Mouse (Mus musculus): ENCODE results near the gene Rnft1. TPM values are rescaled to one million over a fixed set of nuclear protein-coding genes. Genes with fewer than 3 reads are reported as not detected.

Rnft1 gene
- total RNA-seq (2021) = 10 to 100 TPM; 37.1 to 39.0 TPM
- long read RNA-seq, experiment 1, full-length matches to known transcripts = 19 of 23 reads
- long read RNA-seq, experiment 1, partial matches to known transcripts = 3 of 23 reads
- long read RNA-seq, experiment 1, other reads (novel, unspliced or antisense) = 1 of 23 reads
- long read RNA-seq, experiment 2, full-length matches to known transcripts = 47 of 59 reads
- long read RNA-seq, experiment 2, partial matches to known transcripts = 4 of 59 reads
- long read RNA-seq, experiment 2, other reads (novel, unspliced or antisense) = 8 of 59 reads

DNA sequence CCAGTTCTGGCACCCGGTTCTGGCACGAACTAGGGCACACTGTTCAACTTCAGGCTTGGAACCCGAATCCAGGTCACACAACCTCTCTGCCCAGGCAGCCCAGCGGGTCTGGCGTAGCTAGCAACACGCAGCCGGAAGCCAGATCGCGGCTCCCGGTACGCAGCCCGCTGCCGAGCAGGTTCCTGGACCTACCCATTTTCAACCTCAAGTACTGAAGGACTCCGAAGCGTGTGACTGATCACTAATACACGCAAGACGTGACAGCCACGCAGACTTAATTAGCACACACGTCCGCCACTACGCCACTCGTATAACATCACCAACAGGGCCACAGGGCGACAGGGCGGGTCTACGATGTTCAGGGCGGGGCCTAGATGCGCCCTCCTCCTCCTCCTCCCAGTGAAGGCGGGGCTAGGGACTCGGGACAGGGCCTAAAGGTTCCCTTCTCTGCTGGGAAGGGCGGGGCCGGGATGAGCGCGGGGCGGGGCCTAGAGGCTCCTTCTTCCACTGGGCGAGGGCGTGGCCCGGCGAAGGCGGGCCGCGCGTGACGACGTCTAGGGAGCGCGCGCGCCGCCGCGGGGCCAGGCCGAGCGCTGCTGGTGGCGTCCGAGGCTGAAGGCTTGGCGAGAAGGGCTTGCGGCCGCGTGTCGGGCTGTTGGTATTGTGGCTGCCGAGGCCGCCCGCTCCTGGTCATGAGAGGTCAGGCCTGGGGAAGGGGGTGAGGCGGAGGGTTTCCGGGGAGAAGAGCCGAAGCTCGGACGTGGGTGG lies at the start of gene Rnft1:
TSS of gene Rnft1 (plus strand) at position 557 of the 768 bp plus-strand sequence.
- DNase-seq (ENCODE audit: low spot score in 2 of 2) = peak; percentile 93 to 98

DNA sequence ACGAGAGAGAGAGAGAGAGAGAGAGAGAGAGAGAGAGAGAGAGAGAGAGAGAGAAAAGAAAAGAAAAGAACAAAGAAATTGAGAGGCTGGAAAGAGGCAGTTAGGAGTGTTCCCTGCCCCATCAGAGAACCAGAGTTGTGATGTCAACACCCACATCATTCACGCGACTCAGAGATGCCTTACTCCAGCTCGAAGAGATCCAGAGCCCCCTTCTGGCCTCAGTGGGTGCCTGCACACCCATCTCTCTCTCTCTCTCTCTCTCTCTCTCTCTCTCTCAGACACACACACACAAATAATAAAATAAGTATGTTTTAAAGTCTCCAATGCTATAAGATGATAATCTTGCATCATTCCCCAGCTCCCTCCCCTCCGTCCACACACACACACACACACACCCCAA lies 47.6 kb upstream of the Rnft1 start:
- DNase-seq (ENCODE audit: low spot score in 2 of 2) = peak in 1 of 2 experiments; percentile 6

DNA sequence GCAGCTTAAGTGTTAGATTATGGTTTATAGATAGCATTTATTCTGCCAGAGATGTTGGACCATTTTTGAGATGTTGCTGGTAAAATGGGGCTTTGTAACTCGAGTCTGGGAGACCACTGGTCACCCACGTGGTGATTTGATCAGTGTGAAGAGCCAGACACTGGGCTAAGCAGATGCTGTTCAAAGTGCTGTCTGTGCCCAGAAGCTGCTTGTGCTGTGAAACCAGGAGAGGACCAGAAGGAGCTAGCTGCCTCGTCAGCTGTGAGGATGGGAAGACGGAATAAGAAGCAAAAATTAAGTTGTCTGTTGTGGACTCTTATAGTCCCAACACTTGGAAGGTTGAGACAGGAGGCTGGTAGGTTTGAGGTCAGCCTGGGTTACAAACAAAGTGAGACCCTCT lies 46.2 kb upstream of the Rnft1 start:
- no peak for DNase-seq (ENCODE audit: low spot score in 2 of 2)

DNA sequence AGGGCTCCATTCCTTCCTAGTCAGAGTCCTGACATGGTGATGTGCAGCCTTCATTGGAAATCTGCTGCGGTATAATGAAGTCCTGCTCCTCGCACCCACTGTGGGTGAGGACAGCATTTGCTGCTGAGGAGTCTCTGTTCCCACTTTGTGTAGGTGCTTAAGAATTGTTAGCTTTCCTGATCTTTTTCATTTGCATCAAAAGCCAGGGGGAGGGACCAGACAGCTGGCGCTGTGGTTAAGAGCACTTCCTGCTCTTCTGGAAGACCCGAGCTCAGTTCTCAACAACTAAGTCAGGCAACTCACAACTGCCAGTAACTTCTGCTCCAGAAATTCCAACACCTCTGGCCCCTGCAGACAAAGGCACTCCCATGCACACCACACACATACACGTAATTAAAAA lies 43.7 kb upstream of the Rnft1 start:
- no peak for DNase-seq (ENCODE audit: low spot score in 2 of 2)

DNA sequence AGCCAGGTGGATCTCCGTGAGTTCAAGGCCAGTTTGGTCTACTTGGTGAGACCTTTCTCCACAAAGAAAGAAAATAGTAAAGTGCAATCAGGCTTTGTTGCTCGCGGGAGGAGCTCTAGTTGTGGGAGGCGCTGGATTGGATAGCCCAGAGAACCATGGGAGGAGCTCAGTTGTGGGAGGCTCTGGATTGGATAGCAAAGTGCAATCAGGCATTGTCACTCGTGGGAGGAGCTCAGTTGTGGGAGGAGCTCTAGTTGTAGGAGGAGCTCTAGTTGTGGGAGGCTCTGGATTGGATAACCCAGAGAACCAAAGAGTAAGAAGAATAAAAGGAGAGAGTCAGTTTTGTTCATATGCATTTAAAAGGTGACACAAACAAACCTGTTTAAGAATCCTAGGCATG lies 30.5 kb upstream of the Rnft1 start:
- DNase-seq (ENCODE audit: low spot score in 2 of 2) = no peak

DNA sequence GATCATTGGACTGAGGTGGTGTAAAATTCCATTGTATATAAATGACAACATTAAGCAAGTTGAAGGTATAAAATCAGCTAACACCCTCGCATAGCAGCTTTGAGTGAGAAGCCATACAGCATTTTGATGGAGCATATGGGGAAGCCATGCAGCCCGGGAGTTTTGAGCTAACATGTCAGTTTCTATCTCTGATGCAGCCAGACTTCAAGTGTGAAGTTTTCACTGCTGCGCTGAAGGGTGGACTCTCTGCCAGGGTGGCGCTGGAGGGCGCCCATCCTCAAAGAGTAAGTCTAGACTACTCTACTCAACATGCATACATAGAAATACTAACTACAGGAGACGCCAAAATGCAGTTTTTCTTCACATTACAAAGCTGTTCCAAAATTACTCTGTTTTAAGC lies 26.9 kb upstream of the Rnft1 start:
- no peak for DNase-seq (ENCODE audit: low spot score in 2 of 2)

DNA sequence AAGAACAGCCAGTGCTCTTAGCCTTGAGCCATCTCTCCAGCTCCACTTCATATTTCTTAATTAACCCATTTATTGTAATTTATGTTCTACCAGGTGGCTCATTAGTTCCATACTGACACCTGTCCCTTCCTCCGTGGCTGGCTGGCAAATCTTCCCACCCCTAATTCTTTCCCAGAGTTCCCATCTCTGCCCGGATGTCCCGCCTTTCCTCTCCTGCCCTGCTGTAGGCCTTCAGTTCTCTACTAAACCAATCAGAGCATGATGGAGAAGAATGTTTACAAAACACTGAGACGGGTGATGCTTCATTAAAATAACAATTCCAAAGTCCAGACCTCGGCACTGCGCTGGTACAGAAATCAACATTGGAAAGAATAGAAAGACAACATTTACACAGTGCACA lies 25.6 kb upstream of the Rnft1 start:
- no peak for DNase-seq (ENCODE audit: low spot score in 2 of 2)

DNA sequence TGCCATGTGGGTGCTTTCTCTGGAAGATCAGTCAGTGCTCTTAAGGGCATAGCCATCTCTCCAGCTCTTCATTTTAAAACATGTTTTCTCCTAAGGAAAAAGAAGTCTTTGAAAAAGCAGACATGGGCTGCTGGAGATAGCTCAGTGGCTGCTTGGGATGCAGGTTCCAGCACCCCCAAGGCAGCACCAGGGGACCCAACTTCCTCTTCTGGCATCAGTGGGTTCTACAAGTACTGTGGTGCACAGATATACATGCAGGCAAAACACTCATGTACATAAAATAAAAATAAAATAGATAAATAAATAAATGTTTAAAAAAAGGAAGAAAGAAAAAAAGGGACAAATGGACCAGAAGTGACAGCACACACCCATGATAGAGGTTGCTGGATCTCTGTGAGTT lies 21.9 kb upstream of the Rnft1 start:
- DNase-seq (ENCODE audit: low spot score in 2 of 2) = no peak

DNA sequence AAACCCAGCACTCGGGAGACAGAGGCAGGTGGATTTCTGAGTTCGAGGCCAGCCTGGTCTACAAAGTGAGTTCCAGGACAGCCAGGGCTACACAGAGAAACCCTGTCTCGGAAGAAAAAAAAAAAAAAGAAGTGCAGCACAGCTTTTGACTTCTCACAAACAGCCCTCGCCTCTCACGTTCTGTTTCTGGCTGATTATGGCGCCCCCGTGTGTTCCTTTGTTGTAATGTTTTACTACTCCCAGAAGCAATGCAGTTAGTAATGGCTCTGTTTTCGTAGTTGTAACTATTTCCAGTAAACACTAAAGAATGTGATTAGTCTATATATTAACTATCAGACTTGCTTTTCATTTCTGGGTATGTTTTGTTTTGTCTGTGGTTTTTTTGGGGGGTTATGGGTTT lies 20.2 kb upstream of the Rnft1 start:
- DNase-seq (ENCODE audit: low spot score in 2 of 2) = peak; percentile 15 to 22

DNA sequence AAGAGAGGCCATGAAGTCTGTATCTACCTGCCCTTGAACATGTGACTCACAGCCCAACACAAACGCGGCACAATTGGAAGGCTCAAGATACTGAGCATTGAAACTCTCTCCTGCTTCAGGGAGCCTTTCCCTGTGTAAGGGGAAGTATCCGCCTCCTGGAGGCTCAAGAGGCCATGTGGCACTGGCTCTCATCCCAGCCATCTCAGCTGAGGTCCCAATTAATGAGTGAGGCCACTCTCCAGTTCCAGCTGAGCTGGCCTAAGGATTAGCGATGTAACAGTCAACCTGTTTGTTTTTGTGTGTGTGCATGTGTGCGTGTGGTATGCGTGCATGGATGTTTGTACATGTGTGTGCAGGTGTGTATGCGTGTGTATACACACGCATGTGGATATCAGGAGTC lies 16.1 kb upstream of the Rnft1 start:
- DNase-seq (ENCODE audit: low spot score in 2 of 2) = no peak

DNA sequence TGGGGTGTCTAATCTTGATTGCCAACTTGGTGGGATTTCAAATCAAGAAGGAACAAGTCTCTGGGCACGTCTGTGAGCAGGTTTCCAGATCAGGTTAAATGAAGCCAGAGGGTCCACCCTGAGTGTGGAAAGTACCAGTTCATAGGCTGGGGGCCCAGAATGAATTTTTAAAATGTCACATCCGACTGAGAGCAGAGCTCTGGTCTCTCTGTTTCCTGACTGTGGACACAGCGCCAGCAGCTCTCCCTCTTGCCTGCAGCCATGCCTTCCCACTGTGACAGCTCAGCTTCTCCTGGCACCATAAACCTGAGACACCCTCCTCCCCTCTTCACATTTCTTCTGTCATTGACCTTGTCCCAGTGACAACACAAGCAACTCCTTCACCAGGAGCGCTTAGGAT lies 15.5 kb upstream of the Rnft1 start:
- DNase-seq (ENCODE audit: low spot score in 2 of 2) = no peak

DNA sequence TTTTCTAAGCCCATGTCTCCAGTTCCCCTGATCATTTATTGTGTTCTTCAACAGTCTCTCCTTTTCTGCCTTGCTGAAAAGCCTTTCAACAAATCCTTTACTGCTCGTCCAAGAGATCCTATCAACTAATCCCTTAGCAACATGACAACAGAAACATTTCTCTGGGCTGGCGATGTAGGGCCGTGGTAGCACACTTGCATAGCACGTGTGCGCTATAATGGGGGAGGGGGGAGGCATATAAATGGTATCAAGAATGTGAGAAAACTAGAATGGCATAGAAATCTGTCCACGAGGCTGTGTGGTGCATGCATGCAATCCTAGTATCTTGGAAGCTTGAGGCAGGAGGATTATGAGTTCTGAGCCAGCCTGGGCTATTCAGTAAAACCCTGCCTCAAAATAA lies 12.7 kb upstream of the Rnft1 start:
- DNase-seq (ENCODE audit: low spot score in 2 of 2) = no peak

DNA sequence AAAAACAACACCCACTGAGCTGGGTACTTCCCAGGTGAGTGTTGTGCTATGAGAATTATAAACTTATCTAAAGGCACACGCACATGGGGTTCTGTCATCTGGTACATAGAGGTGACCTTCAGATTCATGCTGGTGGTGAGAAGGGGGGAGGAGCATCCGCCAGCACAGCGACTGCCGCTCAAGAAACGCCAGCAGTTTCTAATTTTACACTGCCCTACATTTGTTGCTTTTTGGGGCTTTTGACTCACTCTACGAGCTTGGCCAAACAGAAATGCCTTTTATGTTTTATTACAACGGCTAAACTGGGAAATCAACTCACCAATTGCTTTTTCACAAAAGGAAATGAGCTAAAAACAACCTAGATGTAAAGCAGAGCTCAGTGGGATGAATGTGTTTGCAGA lies 11.7 kb upstream of the Rnft1 start:
- DNase-seq (ENCODE audit: low spot score in 2 of 2) = no peak

DNA sequence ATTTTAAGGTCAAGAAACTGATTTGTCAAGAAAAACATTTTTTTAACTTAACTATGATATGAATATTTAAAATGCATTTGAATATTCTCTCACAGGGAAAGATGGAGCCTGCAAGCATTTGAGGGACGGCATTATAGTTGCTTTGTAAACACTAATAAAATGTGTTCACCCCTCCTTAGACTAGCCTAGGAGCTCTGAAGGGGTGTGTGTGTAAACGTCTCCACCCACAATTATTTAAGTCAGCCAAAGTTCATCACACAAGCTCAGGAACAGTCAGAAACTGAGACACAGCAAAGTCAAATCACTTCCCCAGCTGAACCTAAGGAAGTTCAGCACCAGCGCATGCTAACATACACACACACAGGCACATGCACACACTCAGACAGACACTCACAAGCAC lies 10.9 kb upstream of the Rnft1 start:
- DNase-seq (ENCODE audit: low spot score in 2 of 2) = no peak

DNA sequence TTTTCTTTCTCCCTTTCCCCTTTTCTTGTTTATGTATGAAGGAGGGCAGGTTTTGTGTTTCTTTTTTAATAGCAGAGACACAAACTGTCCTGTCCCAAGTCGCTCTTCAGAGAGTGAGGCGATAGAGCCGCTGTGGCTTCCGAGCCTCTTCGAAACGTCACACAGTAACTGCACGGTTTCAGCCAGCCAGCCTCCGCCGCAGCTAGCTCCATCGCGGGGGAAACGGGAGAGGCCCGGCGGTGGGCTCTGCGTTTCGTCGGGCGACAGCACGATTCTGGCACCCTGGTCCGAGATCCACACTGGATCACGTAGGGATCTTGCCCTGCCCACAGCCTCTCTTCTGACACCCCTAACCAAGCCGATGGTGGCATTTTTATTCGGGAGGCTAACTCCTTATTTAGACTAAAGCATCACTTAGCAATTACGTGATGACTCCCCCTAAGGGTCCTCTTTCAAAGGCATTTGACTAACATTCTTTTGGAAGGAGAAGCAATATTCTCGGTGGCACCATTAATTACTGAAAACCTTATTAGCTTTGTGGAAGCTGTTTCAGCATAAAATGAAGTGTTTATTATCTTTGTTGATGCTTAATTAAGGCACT lies 553 bp downstream of the Rnft1 start:
- DNase-seq (ENCODE audit: low spot score in 2 of 2) = no peak

DNA sequence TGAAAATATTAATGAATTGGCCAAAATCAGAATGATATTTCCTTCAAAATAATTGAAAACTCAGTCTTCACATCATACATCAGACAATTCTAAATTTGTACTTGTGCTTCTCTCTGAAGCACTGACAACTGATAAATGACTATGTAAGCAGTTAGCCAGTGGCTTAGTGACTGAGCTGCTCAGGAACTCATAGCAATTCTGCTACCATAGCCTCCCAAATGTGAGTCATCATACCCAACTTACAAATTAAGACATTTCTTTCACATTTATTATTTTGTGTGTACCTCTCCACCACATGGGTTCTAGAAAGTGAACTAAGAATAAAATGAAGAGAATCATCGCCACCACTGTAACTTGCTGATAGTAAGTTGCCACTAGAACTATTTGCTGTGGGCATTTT lies 6.3 kb downstream of the Rnft1 start:
- no peak for DNase-seq (ENCODE audit: low spot score in 2 of 2)

DNA sequence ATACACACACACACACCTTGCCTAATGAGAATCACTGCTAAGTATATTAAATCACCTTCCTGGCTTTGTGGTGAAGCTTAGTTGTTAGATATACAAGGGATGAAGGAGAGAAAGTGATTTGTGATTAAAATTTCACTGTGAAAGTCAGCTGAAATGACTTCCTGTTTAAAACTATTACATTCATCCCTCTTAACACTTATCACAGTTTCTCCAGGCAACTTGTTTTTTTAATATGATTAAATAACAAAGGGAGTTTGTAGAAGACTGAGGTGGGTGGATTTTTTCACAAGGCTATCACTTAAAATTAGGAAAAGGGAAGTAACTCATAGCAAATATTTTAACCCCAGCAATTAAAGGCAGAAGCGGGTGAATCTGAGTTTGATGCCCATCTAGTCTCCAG lies 12.9 kb downstream of the Rnft1 start:
- DNase-seq (ENCODE audit: low spot score in 2 of 2) = no peak

DNA sequence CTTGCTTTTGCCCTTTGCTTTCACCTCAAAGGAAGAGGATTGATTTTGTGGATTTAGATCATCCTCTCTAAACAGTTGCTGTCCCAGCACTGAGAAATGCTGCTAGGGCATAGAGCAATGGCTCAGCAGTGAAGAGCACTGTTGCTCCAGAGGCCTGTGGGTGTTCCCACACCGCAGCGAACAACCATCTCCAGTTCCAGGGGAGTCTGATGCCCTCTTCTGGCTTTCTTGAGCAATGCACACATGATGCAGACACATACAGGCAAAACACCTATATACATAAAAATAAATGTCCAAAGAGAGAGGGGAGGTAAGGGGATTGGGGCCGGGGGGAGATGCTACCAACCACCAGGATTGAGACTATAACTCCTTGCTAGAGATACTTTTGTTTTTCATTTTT lies 13.5 kb downstream of the Rnft1 start:
- DNase-seq (ENCODE audit: low spot score in 2 of 2) = no peak

DNA sequence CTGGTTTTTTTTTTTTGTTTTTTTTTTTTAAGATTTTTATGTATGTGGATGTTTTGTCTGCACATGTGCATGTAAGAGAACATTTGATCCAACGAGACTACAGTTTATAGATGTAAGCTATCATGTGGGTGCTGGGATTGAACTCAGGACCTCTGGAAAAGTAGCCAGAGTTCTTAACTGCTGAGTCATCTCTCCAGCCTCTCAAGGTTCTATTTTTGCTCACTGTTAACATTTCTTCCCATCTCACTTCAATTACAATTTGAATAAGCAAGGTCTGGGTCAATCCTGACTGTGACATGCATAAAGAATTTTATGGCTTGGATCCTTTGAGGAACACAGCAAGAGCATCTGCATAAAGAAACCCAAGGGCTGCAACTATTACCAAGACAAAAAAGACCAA lies 16.3 kb downstream of the Rnft1 start:
- no peak for DNase-seq (ENCODE audit: low spot score in 2 of 2)

DNA sequence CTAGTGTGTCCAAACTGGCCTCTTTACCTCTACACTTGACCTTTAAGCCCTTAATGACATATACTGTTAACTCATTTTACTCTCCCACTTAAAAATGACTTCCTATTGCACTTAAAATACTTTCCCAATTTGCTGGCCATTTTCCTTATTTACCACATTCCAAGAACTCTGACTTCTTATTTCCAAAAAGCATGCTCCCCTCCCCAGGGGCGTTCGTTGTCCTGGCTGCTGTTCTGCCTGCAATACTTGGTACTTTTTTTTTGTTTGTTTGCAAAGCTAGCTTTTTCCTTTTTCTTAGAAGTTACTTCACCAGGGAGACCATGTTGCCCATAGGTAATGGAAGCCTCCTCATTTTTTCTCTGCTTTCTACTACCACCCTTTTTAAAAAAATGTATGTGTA lies 18.7 kb downstream of the Rnft1 start:
- DNase-seq (ENCODE audit: low spot score in 2 of 2) = no peak

DNA sequence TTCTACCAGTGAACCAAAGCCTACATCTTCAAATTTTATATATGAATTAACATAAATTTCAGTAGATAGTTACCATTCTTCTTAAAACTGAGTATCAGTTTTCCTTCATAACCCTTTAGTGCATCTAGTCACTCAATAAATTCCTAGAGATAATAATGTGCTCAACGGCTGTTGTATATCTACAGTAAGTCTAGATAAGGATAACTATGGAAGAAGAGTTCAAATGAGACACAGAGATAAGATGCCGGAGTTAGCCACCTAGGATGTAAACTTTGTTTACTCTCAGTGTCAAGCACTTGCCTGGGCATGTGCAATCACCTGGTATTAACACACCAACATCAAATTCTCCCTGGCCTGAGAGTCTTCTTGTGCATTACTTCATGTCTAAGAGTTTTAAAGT lies 22.9 kb downstream of the Rnft1 start:
- no peak for DNase-seq (ENCODE audit: low spot score in 2 of 2)

DNA sequence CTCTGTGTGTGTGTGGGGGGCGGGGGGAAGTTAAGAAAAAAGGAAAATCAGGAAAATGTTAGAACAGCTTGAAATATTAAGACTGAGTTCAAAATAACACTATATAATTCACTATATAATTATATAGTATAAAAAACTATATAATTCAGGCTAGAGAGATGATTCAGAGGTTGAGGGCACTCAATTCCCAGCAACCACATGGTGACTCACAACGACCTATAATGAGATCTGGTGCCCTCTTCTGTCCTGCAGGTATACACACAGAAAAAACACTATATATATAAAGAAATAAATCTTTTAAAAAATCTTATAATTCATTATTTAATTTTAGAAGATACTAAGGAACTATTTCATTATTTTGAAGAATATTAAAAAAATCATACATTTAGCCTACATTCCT lies 23.5 kb downstream of the Rnft1 start:
- DNase-seq (ENCODE audit: low spot score in 2 of 2) = no peak

DNA sequence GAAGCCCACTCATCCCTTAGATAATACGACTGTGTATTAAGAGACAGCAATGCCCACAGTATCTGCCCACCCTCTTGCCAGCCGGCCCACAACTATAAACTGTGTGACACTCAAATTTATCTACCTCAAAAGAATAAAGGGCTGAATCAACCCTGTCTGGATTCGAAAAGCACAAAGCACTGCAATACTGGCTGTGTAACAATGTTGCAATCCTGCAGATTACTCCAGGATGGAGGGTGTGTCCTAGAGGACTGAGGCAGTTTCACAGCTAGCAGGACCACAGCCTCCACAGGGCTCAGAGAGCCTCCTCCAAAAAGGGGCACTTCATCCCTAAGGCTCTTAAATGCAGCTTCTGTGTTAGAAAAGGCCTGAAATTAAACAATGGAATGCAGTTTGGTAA lies 32.2 kb downstream of the Rnft1 start:
- no peak for DNase-seq (ENCODE audit: low spot score in 2 of 2)
